In genomic region chr16:38011486-38011885, GRCm38 (mm10) we compare ENCODE assay signal across 24 mouse cellular contexts.
DNase-seq lines count a peak whose midpoint lies in the region; ATAC-seq and TF ChIP-seq lines count a peak whose summit lies in the region.
"Had no signal": no experiment of that assay in that cellular context is flagged by ENCODE, and none has a peak within 500 bp of the region (broad histone marks: within the 10 kb centered on the region; RNA-seq: fewer than 3 reads in every experiment).

No protein-coding gene starts in this region.

- H3K4me3 ChIP-seq in liver, embryonic 11.5 days (ENCODE audit: low read depth, low read length), result no peak overlapping the region
- H3K4me3 ChIP-seq in liver, postnatal 0 days (ENCODE audit: low read depth, low read length), result no peak overlapping the region
- no peak overlapping the region for H3K4me3 ChIP-seq in limb, embryonic 10.5 days
- no peak overlapping the region for H3K4me3 ChIP-seq in stomach, postnatal 0 days (ENCODE audit: low read depth, low read length)
- H3K4me3 ChIP-seq: embryonic facial prominence, embryonic 12.5 days; embryonic facial prominence, embryonic 15.5 days; forebrain, embryonic 13.5 days; heart, embryonic 12.5 days; heart, embryonic 15.5 days; hindbrain, embryonic 12.5 days; hindbrain, embryonic 15.5 days; intestine, embryonic 15.5 days had no signal

- H3K27ac ChIP-seq in liver, embryonic 11.5 days (ENCODE audit: low read depth, low read length), result no peak overlapping the region
- H3K27ac ChIP-seq in liver, postnatal 0 days (ENCODE audit: low read depth), result no peak overlapping the region
- no peak overlapping the region for H3K27ac ChIP-seq in limb, embryonic 10.5 days
- H3K27ac ChIP-seq in stomach, postnatal 0 days (replicated peaks), result no peak overlapping the region
- H3K27ac ChIP-seq: embryonic facial prominence, embryonic 12.5 days; embryonic facial prominence, embryonic 15.5 days; forebrain, embryonic 13.5 days; heart, embryonic 15.5 days; hindbrain, embryonic 12.5 days; hindbrain, embryonic 15.5 days; intestine, embryonic 15.5 days had no signal

- no peaks in the 10 kb centered on the region for H3K4me1 ChIP-seq in liver, embryonic 11.5 days (replicated peaks; ENCODE audit: control insufficient read depth, insufficient read depth, low read length)
- H3K4me1 ChIP-seq in liver, postnatal 0 days (ENCODE audit: insufficient read depth), result no peaks in the 10 kb centered on the region; the same call in 1 of the 2 replicates
- peaks cover 13% of the 10 kb centered on the region for H3K4me1 ChIP-seq in limb, embryonic 10.5 days
- H3K4me1 ChIP-seq in stomach, postnatal 0 days (replicated peaks; ENCODE audit: control insufficient read depth, insufficient read depth), result no peaks in the 10 kb centered on the region
- H3K4me1 ChIP-seq: embryonic facial prominence, embryonic 12.5 days; embryonic facial prominence, embryonic 15.5 days; forebrain, embryonic 13.5 days; heart, embryonic 15.5 days; hindbrain, embryonic 12.5 days; hindbrain, embryonic 15.5 days; intestine, embryonic 15.5 days had no signal

- ATAC-seq in liver, embryonic 11.5 days (replicated peaks; ENCODE audit: low FRiP score), result no peak
- ATAC-seq in liver, postnatal 0 days, result no peak
- no peak for ATAC-seq in stomach, postnatal 0 days (ENCODE audit: low FRiP score, low TSS enrichment)
- ATAC-seq: CD4-positive, CD25-positive, alpha-beta regulatory T cell, adult 4 months; forebrain, embryonic 13.5 days; forebrain, embryonic 16.5 days had no signal

- intact Hi-C loops in heart, postnatal 25 days (cut with DNase I), result no loop called here

- no peaks in the 10 kb centered on the region for H3K27me3 ChIP-seq in liver, embryonic 11.5 days (replicated peaks; ENCODE audit: control insufficient read depth, insufficient read depth, low read length)
- H3K27me3 ChIP-seq in liver, postnatal 0 days (ENCODE audit: insufficient read depth, low read length), result no peaks in the 10 kb centered on the region
- H3K27me3 ChIP-seq in limb, embryonic 10.5 days (ENCODE audit: low read depth, poor library complexity, severe bottlenecking), result peaks cover 8% of the 10 kb centered on the region; the same call in 1 of the 2 replicates
- no peaks in the 10 kb centered on the region for H3K27me3 ChIP-seq in stomach, postnatal 0 days (ENCODE audit: control insufficient read depth, insufficient read depth, low read length)
- H3K27me3 ChIP-seq: embryonic facial prominence, embryonic 12.5 days; embryonic facial prominence, embryonic 15.5 days; forebrain, embryonic 13.5 days; heart, embryonic 12.5 days; heart, embryonic 15.5 days; hindbrain, embryonic 12.5 days; hindbrain, embryonic 15.5 days; intestine, embryonic 15.5 days had no signal

- no peak for TF ChIP-seq CTCF in liver, postnatal 0 days (IDR thresholded peaks at IDR 0.05; ENCODE audit: low read depth)
- no peak for TF ChIP-seq CTCF in stomach, postnatal 0 days (IDR thresholded peaks at IDR 0.05; ENCODE audit: low read depth)

- peak; percentile 84 for DNase-seq in heart, adult 11 months
- no peak for DNase-seq in heart, postnatal 25 days (ENCODE audit: low spot score)
- peak; percentile 7 for DNase-seq in liver, embryonic 11.5 days (ENCODE audit: low spot score)
- no peak for DNase-seq in liver, postnatal 0 days
- peak; percentile 7 for DNase-seq in limb, embryonic 10.5 days (ENCODE audit: low spot score)
- peak; percentile 5 for DNase-seq in stomach, postnatal 0 days (ENCODE audit: low spot score)
- DNase-seq: adrenal gland, adult 2 months; adrenal gland, postnatal 14 days; cerebellum, adult 11 months; cerebellum, adult 9-11 months; cerebellum, postnatal 25 days; gastrocnemius, postnatal 10 days; gastrocnemius, postnatal 36 days; heart, postnatal 10 days had no signal

- H3K36me3 ChIP-seq in liver, embryonic 11.5 days (ENCODE audit: control insufficient read depth, insufficient read depth, low read length), result no peaks in the 10 kb centered on the region
- no peaks in the 10 kb centered on the region for H3K36me3 ChIP-seq in liver, postnatal 0 days (replicated peaks; ENCODE audit: insufficient read depth, low read length)
- H3K36me3 ChIP-seq in limb, embryonic 10.5 days, result no peaks in the 10 kb centered on the region
- no peaks in the 10 kb centered on the region for H3K36me3 ChIP-seq in stomach, postnatal 0 days (ENCODE audit: control insufficient read depth, insufficient read depth, low read length)
- H3K36me3 ChIP-seq: embryonic facial prominence, embryonic 12.5 days; embryonic facial prominence, embryonic 15.5 days; heart, embryonic 12.5 days; heart, embryonic 15.5 days; hindbrain, embryonic 12.5 days; hindbrain, embryonic 15.5 days; intestine, embryonic 15.5 days had no signal

- TF ChIP-seq EP300 in liver, postnatal 0 days (IDR thresholded peaks at IDR 0.05; ENCODE audit: low read depth), result no peak
- no peak for TF ChIP-seq EP300 in stomach, postnatal 0 days (optimal IDR thresholded peaks at IDR 0.05)

- WGBS in liver, embryonic 11.5 days, result 86% methylated on average over 13 of the region's 13 CpGs
- WGBS in liver, postnatal 0 days (ENCODE audit: insufficient replicate concordance), result 76% methylated on average over 13 of the region's 13 CpGs
- WGBS in limb, embryonic 10.5 days, result 96% methylated on average over 13 of the region's 13 CpGs
- WGBS in stomach, postnatal 0 days, result 87% methylated on average over 13 of the region's 13 CpGs

- H3K9me3 ChIP-seq in liver, embryonic 11.5 days (ENCODE audit: control insufficient read depth, low read length), result no peaks in the 10 kb centered on the region
- H3K9me3 ChIP-seq in liver, postnatal 0 days (ENCODE audit: low read length), result no peaks in the 10 kb centered on the region
- H3K9me3 ChIP-seq in limb, embryonic 10.5 days (replicated peaks), result no peaks in the 10 kb centered on the region
- H3K9me3 ChIP-seq in stomach, postnatal 0 days (ENCODE audit: control insufficient read depth, low read length), result no peaks in the 10 kb centered on the region
- H3K9me3 ChIP-seq: embryonic facial prominence, embryonic 12.5 days; embryonic facial prominence, embryonic 15.5 days; forebrain, embryonic 13.5 days; heart, embryonic 12.5 days; heart, embryonic 15.5 days; hindbrain, embryonic 12.5 days; hindbrain, embryonic 15.5 days; intestine, embryonic 15.5 days had no signal

- H3K9ac ChIP-seq in liver, embryonic 11.5 days (ENCODE audit: low read depth, low read length), result no peak overlapping the region
- H3K9ac ChIP-seq in liver, postnatal 0 days (replicated peaks), result no peak overlapping the region
- H3K9ac ChIP-seq in stomach, postnatal 0 days (ENCODE audit: low read length), result no peak overlapping the region
- H3K9ac ChIP-seq: embryonic facial prominence, embryonic 12.5 days; embryonic facial prominence, embryonic 15.5 days; forebrain, embryonic 13.5 days; heart, embryonic 12.5 days; heart, embryonic 15.5 days; hindbrain, embryonic 12.5 days; hindbrain, embryonic 15.5 days; intestine, embryonic 15.5 days had no signal

- no peak overlapping the region for H3K4me2 ChIP-seq in liver, embryonic 11.5 days
- H3K4me2 ChIP-seq in liver, postnatal 0 days (ENCODE audit: low read depth, low read length), result no peak overlapping the region
- no peak overlapping the region for H3K4me2 ChIP-seq in stomach, postnatal 0 days (replicated peaks; ENCODE audit: low read depth)
- H3K4me2 ChIP-seq: embryonic facial prominence, embryonic 12.5 days; embryonic facial prominence, embryonic 15.5 days; forebrain, embryonic 13.5 days; heart, embryonic 12.5 days; heart, embryonic 15.5 days; hindbrain, embryonic 12.5 days; hindbrain, embryonic 15.5 days; intestine, embryonic 15.5 days had no signal

Comparison
In these comparisons a context has a peak if more than half of its experiments do, and no peak if none do; other contexts are left out.
1. DNase-seq: peak in heart, adult 11 months (single experiment), liver, embryonic 11.5 days (single experiment), limb, embryonic 10.5 days (single experiment) and stomach, postnatal 0 days (single experiment); none in heart, postnatal 25 days (single experiment) and liver, postnatal 0 days (single experiment).